Mouse (Mus musculus) neural tube, embryonic 15.5 days (tissue): ENCODE results near the gene Pacrg. TPM values are rescaled to one million over a fixed set of nuclear protein-coding genes. Genes with fewer than 3 reads are reported as not detected.

Experiments used
- ATAC-seq: fragments of 200-750 bp; cut with Nextera tagmentation; 2 replicates; pipeline ENCODE4 v1.8.0; 2017; ENCODE audit warnings: mild to moderate bottlenecking, moderate TSS enrichment, moderate library complexity; ENCODE audit not compliant: low FRiP score
- H3K27ac ChIP-seq: fragments of 300-500 bp; sonication (generic); replicated peaks from 2 replicates; pipeline ENCODE4 v1.5.1; 2015; ENCODE audit warnings: mild to moderate bottlenecking, inconsistent platforms
- H3K27me3 ChIP-seq: fragments of 300-500 bp; sonication (generic); replicated peaks from 2 replicates; pipeline ENCODE4 v1.6.1; 2015; ENCODE audit warnings: inconsistent platforms
- H3K36me3 ChIP-seq: fragments of 300-500 bp; sonication (generic); 2 replicates; pipeline ENCODE4 v1.6.1; 2015; ENCODE audit warnings: inconsistent platforms
- H3K4me1 ChIP-seq: fragments of 300-500 bp; sonication (generic); 2 replicates; pipeline ENCODE4 v1.6.1; 2015; ENCODE audit warnings: inconsistent platforms
- H3K4me2 ChIP-seq: fragments of 300-500 bp; sonication (generic); 2 replicates; pipeline ENCODE4 v1.6.1; 2015; ENCODE audit warnings: inconsistent platforms, mild to moderate bottlenecking, moderate library complexity
- H3K4me3 ChIP-seq: fragments of 300-500 bp; sonication (generic); replicated peaks from 2 replicates; pipeline ENCODE4 v1.5.1; 2015; ENCODE audit warnings: mild to moderate bottlenecking, inconsistent platforms
- H3K9ac ChIP-seq: fragments of 300-500 bp; sonication (generic); replicated peaks from 2 replicates; pipeline ENCODE4 v1.6.1; 2015; ENCODE audit warnings: mild to moderate bottlenecking, inconsistent platforms
- H3K9me3 ChIP-seq: fragments of 300-500 bp; sonication (generic); replicated peaks from 2 replicates; pipeline ENCODE4 v1.6.1; 2016; ENCODE audit warnings: inconsistent platforms
- WGBS: fragments of 180-500 bp; shearing (Covaris S2); methylation state at CpG from one replicate; pipeline ENCODE4 v1.1.7; 2015; ENCODE audit warnings: mixed read lengths; 5-methylcytosine and 5-hydroxymethylcytosine counted together
- polyA plus RNA-seq: library from polyadenylated mRNA; unstranded; fragments of >200 nt; fragmentation: Nextera tagmentation; extraction: Ambion mirVana; gene quantifications from 2 replicates; pipeline ENCODE4 v1.2.1, GENCODE M21; 2015

Gene Pacrg
- polyA plus RNA-seq, 1 experiment from 2014 or later, result 19.3 TPM

- Histone ChIP-seq H3K27ac (no peak overlapping the region), H3K27me3 (no peaks in the 10 kb centered on the region), H3K4me3 (no peak overlapping the region), H3K36me3 (no peaks in the 10 kb centered on the region), H3K9me3 (no peaks in the 10 kb centered on the region), H3K4me2 (no peak overlapping the region), H3K4me1 (0 out of 2 replicates have a peak, but pooled peaks cover 6% of the 10 kb centered on the region), H3K9ac (no peak overlapping the region)
- 71% methylated on average over 8 of the region's 8 CpGs for WGBS
- no peak for ATAC-seq
Measured at GRCm38 (mm10) chr17:10410597-10411476, 429.3 kb downstream of the Pacrg start.

- 32% methylated on average over 4 of the region's 4 CpGs for WGBS
- ATAC-seq, result no peak
- Histone ChIP-seq H3K27me3 (no peaks in the 10 kb centered on the region), H3K4me2 (no peak overlapping the region), H3K9ac (no peak overlapping the region), H3K4me1 (0 out of 2 replicates have a peak, but pooled peaks cover 6% of the 10 kb centered on the region), H3K4me3 (no peak overlapping the region), H3K36me3 (no peaks in the 10 kb centered on the region), H3K9me3 (no peaks in the 10 kb centered on the region), H3K27ac (no peak overlapping the region)
Measured at GRCm38 (mm10) chr17:10408681-10409081, 431.4 kb downstream of the Pacrg start.

- no peak for ATAC-seq
- H3K9me3 ChIP-seq, result no peaks in the 10 kb centered on the region
- H3K4me3 ChIP-seq, result no peak overlapping the region
- H3K27me3 ChIP-seq, result no peaks in the 10 kb centered on the region
- no peaks in the 10 kb centered on the region for H3K36me3 ChIP-seq
- no peak overlapping the region for H3K4me2 ChIP-seq
- 0 out of 2 replicates have a peak, but pooled peaks cover 6% of the 10 kb centered on the region for H3K4me1 ChIP-seq
- no peak overlapping the region for H3K27ac ChIP-seq
- no peak overlapping the region for H3K9ac ChIP-seq
- 76% methylated on average over 7 of the region's 7 CpGs for WGBS
Measured at GRCm38 (mm10) chr17:10407031-10407722, 432.9 kb downstream of the Pacrg start.

GRCm38 (mm10) chr17:10406311-10406710, 433.8 kb downstream of the Pacrg start:
- no peaks in the 10 kb centered on the region for H3K9me3 ChIP-seq
- no peaks in the 10 kb centered on the region for H3K27me3 ChIP-seq
- H3K9ac ChIP-seq, result no peak overlapping the region
- H3K4me3 ChIP-seq, result no peak overlapping the region
- no peaks in the 10 kb centered on the region for H3K36me3 ChIP-seq
- 0 out of 2 replicates have a peak, but pooled peaks cover 6% of the 10 kb centered on the region for H3K4me1 ChIP-seq
- H3K4me2 ChIP-seq, result no peak overlapping the region
- no peak for ATAC-seq
- no peak overlapping the region for H3K27ac ChIP-seq
- WGBS, result 55% methylated on average over 7 of the region's 7 CpGs

- ATAC-seq, result no peak
- Histone ChIP-seq H3K9me3 (no peaks in the 10 kb centered on the region), H3K4me1 (0 out of 2 replicates have a peak, but pooled peaks cover 9% of the 10 kb centered on the region), H3K9ac (no peak overlapping the region), H3K27me3 (no peaks in the 10 kb centered on the region), H3K36me3 (no peaks in the 10 kb centered on the region), H3K27ac (no peak overlapping the region), H3K4me2 (no peak overlapping the region), H3K4me3 (no peak overlapping the region)
- WGBS, result 32% methylated on average over 7 of the region's 7 CpGs
Measured at GRCm38 (mm10) chr17:10405906-10406305, 434.2 kb downstream of the Pacrg start.

- H3K9ac ChIP-seq, result no peak overlapping the region
- H3K9me3 ChIP-seq, result no peaks in the 10 kb centered on the region
- H3K27me3 ChIP-seq, result no peaks in the 10 kb centered on the region
- WGBS, result 91% methylated on average over 11 of the region's 11 CpGs
- H3K4me3 ChIP-seq, result no peak overlapping the region
- H3K36me3 ChIP-seq, result no peaks in the 10 kb centered on the region
- no peak overlapping the region for H3K27ac ChIP-seq
- no peak for ATAC-seq
- H3K4me1 ChIP-seq, result peaks cover 30% of the 10 kb centered on the region
- no peak overlapping the region for H3K4me2 ChIP-seq
Measured at GRCm38 (mm10) chr17:10403186-10403585, 436.9 kb downstream of the Pacrg start.

- 0 out of 2 replicates have a peak overlapping the region, but pooled peaks have one; percentile 18 for H3K27ac ChIP-seq
- H3K9me3 ChIP-seq, result no peaks in the 10 kb centered on the region
Measured at GRCm38 (mm10) chr17:10402064-10402640, 438.0 kb downstream of the Pacrg start.

GRCm38 (mm10) chr17:10401529-10401928, 438.6 kb downstream of the Pacrg start:
- Histone ChIP-seq H3K9ac (no peak overlapping the region), H3K27ac (0 out of 2 replicates have a peak overlapping the region, but pooled peaks have one; percentile 33), H3K4me3 (no peak overlapping the region), H3K36me3 (no peaks in the 10 kb centered on the region), H3K27me3 (no peaks in the 10 kb centered on the region), H3K9me3 (no peaks in the 10 kb centered on the region), H3K4me2 (no peak overlapping the region), H3K4me1 (peaks cover 44% of the 10 kb centered on the region)
- no peak for ATAC-seq
- WGBS, result 81% methylated on average over 3 of the region's 3 CpGs

More at GRCm38 (mm10) chr17:10402064-10402640, 438.0 kb downstream of the Pacrg start:
- ATAC-seq, result no peak
- 85% methylated on average over 12 of the region's 12 CpGs for WGBS
- H3K36me3 ChIP-seq, result no peaks in the 10 kb centered on the region
- H3K4me2 ChIP-seq, result no peak overlapping the region
- H3K4me1 ChIP-seq, result peaks cover 40% of the 10 kb centered on the region
- H3K27me3 ChIP-seq, result no peaks in the 10 kb centered on the region
- no peak overlapping the region for H3K4me3 ChIP-seq
- no peak overlapping the region for H3K9ac ChIP-seq

- Histone ChIP-seq H3K4me1 (peaks cover 42% of the 10 kb centered on the region), H3K9me3 (no peaks in the 10 kb centered on the region)
- 69% methylated on average over 10 of the region's 10 CpGs for WGBS
Measured at GRCm38 (mm10) chr17:10399706-10400105, 440.4 kb downstream of the Pacrg start.

GRCm38 (mm10) chr17:10398871-10399270, 441.2 kb downstream of the Pacrg start:
- 33% methylated on average over 5 of the region's 5 CpGs for WGBS
- H3K4me2 ChIP-seq, result no peak overlapping the region
- peak; percentile 33; the same call in 1 of the 2 replicates for ATAC-seq
- H3K4me3 ChIP-seq, result no peak overlapping the region
- H3K36me3 ChIP-seq, result no peaks in the 10 kb centered on the region
- H3K9ac ChIP-seq, result no peak overlapping the region
- no peaks in the 10 kb centered on the region for H3K9me3 ChIP-seq
- peaks cover 42% of the 10 kb centered on the region for H3K4me1 ChIP-seq
- 0 out of 2 replicates have a peak, but pooled peaks cover 3% of the 10 kb centered on the region for H3K27me3 ChIP-seq
- peak overlapping the region; percentile 76 for H3K27ac ChIP-seq

More at GRCm38 (mm10) chr17:10399706-10400105, 440.4 kb downstream of the Pacrg start:
- Histone ChIP-seq H3K4me2 (no peak overlapping the region), H3K36me3 (no peaks in the 10 kb centered on the region), H3K4me3 (no peak overlapping the region), H3K27me3 (0 out of 2 replicates have a peak, but pooled peaks cover 3% of the 10 kb centered on the region), H3K27ac (peak overlapping the region; percentile 76), H3K9ac (no peak overlapping the region)
- no peak for ATAC-seq

GRCm38 (mm10) chr17:10397924-10398627, 442.0 kb downstream of the Pacrg start:
- H3K4me1 ChIP-seq, result peaks cover 42% of the 10 kb centered on the region
- 61% methylated on average over 10 of the region's 10 CpGs for WGBS
- no peak for ATAC-seq
- no peaks in the 10 kb centered on the region for H3K36me3 ChIP-seq
- H3K27me3 ChIP-seq, result 0 out of 2 replicates have a peak, but pooled peaks cover 3% of the 10 kb centered on the region
- H3K4me3 ChIP-seq, result no peak overlapping the region
- H3K9ac ChIP-seq, result no peak overlapping the region
- no peak overlapping the region for H3K4me2 ChIP-seq
- no peaks in the 10 kb centered on the region for H3K9me3 ChIP-seq
- H3K27ac ChIP-seq, result peak overlapping the region; percentile 76
